Mouse (Mus musculus) forebrain, embryonic 16.5 days (tissue): ENCODE results near the gene Carmil1. TPM values are rescaled to one million over a fixed set of nuclear protein-coding genes. Genes with fewer than 3 reads are reported as not detected.

Source experiments
- ATAC-seq: fragments of 200-750 bp; cut with Nextera tagmentation; 2 replicates; pipeline ENCODE4 v1.8.0; 2017; ENCODE audit warnings: mild to moderate bottlenecking, moderate library complexity
- H3K27ac ChIP-seq: fragments of 300-500 bp; sonication (generic); 2 replicates; pipeline ENCODE4 v1.5.1; 2014; ENCODE audit warnings: low read length, control low read depth
- H3K27me3 ChIP-seq: fragments of 300-500 bp; sonication (generic); replicated peaks from 2 replicates; pipeline ENCODE4 v1.6.1; 2014; ENCODE audit warnings: low read length; ENCODE audit not compliant: control insufficient read depth, insufficient read depth
- H3K36me3 ChIP-seq: fragments of 300-500 bp; sonication (generic); 2 replicates; pipeline ENCODE4 v1.6.1; 2014; ENCODE audit not compliant: control insufficient read depth, insufficient read depth
- H3K4me1 ChIP-seq: fragments of 300-500 bp; sonication (generic); replicated peaks from 2 replicates; pipeline ENCODE4 v1.6.1; 2014; ENCODE audit warnings: low read length; ENCODE audit not compliant: control insufficient read depth, insufficient read depth
- H3K4me2 ChIP-seq: fragments of 300-500 bp; sonication (generic); 2 replicates; pipeline ENCODE4 v1.6.1; 2014; ENCODE audit warnings: mild to moderate bottlenecking, low read length, control low read depth
- H3K4me3 ChIP-seq: fragments of 300-500 bp; sonication (generic); replicated peaks from 2 replicates; pipeline ENCODE4 v1.5.1; 2014; ENCODE audit warnings: mild to moderate bottlenecking, low read length, control low read depth
- H3K9ac ChIP-seq: fragments of 300-500 bp; sonication (generic); replicated peaks from 2 replicates; pipeline ENCODE4 v1.6.1; 2014; ENCODE audit warnings: low read depth, low read length, control low read depth
- H3K9me3 ChIP-seq: fragments of 300-500 bp; sonication (generic); 2 replicates; pipeline ENCODE4 v1.6.1; 2016; ENCODE audit warnings: low read length; ENCODE audit not compliant: control insufficient read depth
- WGBS: fragments of 180-500 bp; shearing (Covaris S2); extraction: QIAGEN DNeasy Blood & Tissue Kit; methylation state at CpG from one replicate; pipeline ENCODE4 v1.1.7; 2014; 5-methylcytosine and 5-hydroxymethylcytosine counted together
- polyA plus RNA-seq: library from polyadenylated mRNA; unstranded; fragments of >200 nt; fragmentation: Nextera tagmentation; extraction: Ambion mirVana; gene quantifications from 2 replicates; pipeline ENCODE4 v1.2.1, GENCODE M21; 2015

Carmil1 gene
- polyA plus RNA-seq, 1 experiment from 2014 or later, result 53.8 TPM

GRCm38 (mm10) chr13:24132866-24133265 is 147.7 kb downstream of the Carmil1 start:
- no peaks in the 10 kb centered on the region for H3K9me3 ChIP-seq
- H3K4me2 ChIP-seq, result no peak overlapping the region
- H3K36me3 ChIP-seq, result no peaks in the 10 kb centered on the region
- WGBS, result 94% methylated on average over 3 of the region's 3 CpGs
- H3K27ac ChIP-seq, result no peak overlapping the region
- H3K27me3 ChIP-seq, result no peaks in the 10 kb centered on the region
- H3K9ac ChIP-seq, result no peak overlapping the region
- H3K4me3 ChIP-seq, result no peak overlapping the region
- 0 out of 2 replicates have a peak, but pooled peaks cover 4% of the 10 kb centered on the region for H3K4me1 ChIP-seq
- ATAC-seq, result no peak

DNA sequence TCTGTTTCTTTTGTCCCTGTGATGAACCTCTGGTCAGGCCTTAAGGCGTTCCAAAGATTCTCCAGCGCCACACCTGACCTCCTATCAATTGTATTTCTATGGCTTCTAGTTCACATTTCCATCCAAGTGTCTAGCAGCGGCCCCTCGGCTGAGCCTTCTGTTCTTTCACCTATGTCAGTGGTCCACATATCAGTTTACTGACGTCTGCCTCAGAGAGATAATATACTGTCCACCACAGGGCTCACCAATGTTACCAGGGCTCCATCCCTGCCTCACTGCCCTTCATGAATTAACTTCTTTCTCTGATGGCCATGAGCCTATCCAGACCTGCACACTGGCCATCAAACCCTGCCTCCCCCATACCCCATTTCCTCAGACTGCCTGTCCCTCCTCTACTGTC is 149.3 kb downstream of the Carmil1 start:
- 0 out of 2 replicates have a peak, but pooled peaks cover 4% of the 10 kb centered on the region for H3K4me1 ChIP-seq
- H3K27ac ChIP-seq, result no peak overlapping the region
- H3K4me3 ChIP-seq, result no peak overlapping the region
- H3K27me3 ChIP-seq, result no peaks in the 10 kb centered on the region
- H3K9ac ChIP-seq, result no peak overlapping the region
- no peak for ATAC-seq
- no peaks in the 10 kb centered on the region for H3K36me3 ChIP-seq
- no peaks in the 10 kb centered on the region for H3K9me3 ChIP-seq
- WGBS, result 97% methylated on average over 5 of the region's 5 CpGs
- no peak overlapping the region for H3K4me2 ChIP-seq

GRCm38 (mm10) chr13:24130741-24131140 is 149.9 kb downstream of the Carmil1 start:
- H3K4me3 ChIP-seq, result no peak overlapping the region
- H3K4me2 ChIP-seq, result no peak overlapping the region
- no peak overlapping the region for H3K9ac ChIP-seq
- ATAC-seq, result no peak
- H3K9me3 ChIP-seq, result no peaks in the 10 kb centered on the region
- no peak overlapping the region for H3K27ac ChIP-seq
- 0 out of 2 replicates have a peak, but pooled peaks cover 2% of the 10 kb centered on the region for H3K4me1 ChIP-seq
- no peaks in the 10 kb centered on the region for H3K36me3 ChIP-seq
- WGBS, result 96% methylated on average over 2 of the region's 2 CpGs
- H3K27me3 ChIP-seq, result no peaks in the 10 kb centered on the region

- no peak overlapping the region for H3K27ac ChIP-seq
- H3K36me3 ChIP-seq, result no peaks in the 10 kb centered on the region
- no peaks in the 10 kb centered on the region for H3K4me1 ChIP-seq
- no peaks in the 10 kb centered on the region for H3K9me3 ChIP-seq
- H3K27me3 ChIP-seq, result no peaks in the 10 kb centered on the region
- no peak overlapping the region for H3K9ac ChIP-seq
- no peak overlapping the region for H3K4me3 ChIP-seq
- no peak for ATAC-seq
- 100% methylated on average over 1 of the region's 1 CpGs for WGBS
- no peak overlapping the region for H3K4me2 ChIP-seq
Measured at GRCm38 (mm10) chr13:24128731-24129130, 151.9 kb downstream of the Carmil1 start.

GRCm38 (mm10) chr13:24125865-24126264 is 154.7 kb downstream of the Carmil1 start:
- ATAC-seq, result no peak
- Histone ChIP-seq H3K9me3 (no peaks in the 10 kb centered on the region), H3K4me1 (no peaks in the 10 kb centered on the region), H3K4me2 (no peak overlapping the region), H3K36me3 (no peaks in the 10 kb centered on the region), H3K9ac (no peak overlapping the region), H3K4me3 (no peak overlapping the region), H3K27me3 (no peaks in the 10 kb centered on the region), H3K27ac (no peak overlapping the region)
- 88% methylated on average over 6 of the region's 6 CpGs for WGBS

- H3K27me3 ChIP-seq, result no peaks in the 10 kb centered on the region
- 67% methylated on average over 7 of the region's 7 CpGs for WGBS
Measured at GRCm38 (mm10) chr13:24117181-24117812, 163.3 kb downstream of the Carmil1 start.

DNA sequence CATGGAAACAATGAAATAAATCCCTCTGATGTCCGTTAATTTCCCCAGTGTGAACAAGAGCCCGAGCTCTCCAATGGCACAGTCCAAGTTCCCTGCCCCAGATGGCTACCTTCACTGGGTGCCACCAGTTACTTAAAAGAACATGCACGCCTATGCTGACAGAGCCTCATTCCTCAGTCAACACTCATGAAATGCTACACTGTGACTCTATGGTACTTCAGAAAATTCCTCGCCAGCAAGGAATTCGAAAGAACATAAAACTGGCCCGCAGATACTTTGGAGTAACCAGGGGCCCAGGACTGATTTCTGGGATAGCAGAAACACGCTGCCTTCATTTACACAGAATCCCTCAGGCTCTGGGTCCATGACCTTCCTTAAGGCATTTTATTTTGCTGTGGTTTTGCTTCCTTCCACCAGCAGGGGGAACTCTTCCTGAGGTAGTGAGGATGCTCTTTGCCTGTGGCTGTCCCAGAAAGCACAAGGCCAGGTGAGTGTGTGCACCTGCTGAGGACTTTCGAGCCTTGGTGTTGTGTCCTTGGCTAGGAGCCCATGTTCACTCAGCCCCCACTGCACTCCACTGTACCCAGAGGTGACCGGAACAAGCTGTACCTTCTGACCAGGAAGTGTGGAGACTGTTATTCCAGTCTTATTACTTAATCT is 167.8 kb downstream of the Carmil1 start:
- Histone ChIP-seq H3K4me1 (peaks cover 12% of the 10 kb centered on the region), H3K9me3 (no peaks in the 10 kb centered on the region), H3K4me3 (no peak overlapping the region), H3K9ac (no peak overlapping the region), H3K27me3 (no peaks in the 10 kb centered on the region), H3K36me3 (no peaks in the 10 kb centered on the region), H3K4me2 (no peak overlapping the region), H3K27ac (no peak overlapping the region)
- 74% methylated on average over 9 of the region's 9 CpGs for WGBS
- ATAC-seq, result 0 out of 2 replicates have a peak, but pooled peaks have one; percentile 8

More at GRCm38 (mm10) chr13:24117181-24117812, 163.3 kb downstream of the Carmil1 start:
- H3K9ac ChIP-seq, result no peak overlapping the region
- peak; percentile 31; the same call in 1 of the 2 replicates for ATAC-seq
- peaks cover 4% of the 10 kb centered on the region for H3K4me1 ChIP-seq
- no peak overlapping the region for H3K27ac ChIP-seq
- no peaks in the 10 kb centered on the region for H3K9me3 ChIP-seq
- no peaks in the 10 kb centered on the region for H3K36me3 ChIP-seq
- no peak overlapping the region for H3K4me3 ChIP-seq
- H3K4me2 ChIP-seq, result no peak overlapping the region

DNA sequence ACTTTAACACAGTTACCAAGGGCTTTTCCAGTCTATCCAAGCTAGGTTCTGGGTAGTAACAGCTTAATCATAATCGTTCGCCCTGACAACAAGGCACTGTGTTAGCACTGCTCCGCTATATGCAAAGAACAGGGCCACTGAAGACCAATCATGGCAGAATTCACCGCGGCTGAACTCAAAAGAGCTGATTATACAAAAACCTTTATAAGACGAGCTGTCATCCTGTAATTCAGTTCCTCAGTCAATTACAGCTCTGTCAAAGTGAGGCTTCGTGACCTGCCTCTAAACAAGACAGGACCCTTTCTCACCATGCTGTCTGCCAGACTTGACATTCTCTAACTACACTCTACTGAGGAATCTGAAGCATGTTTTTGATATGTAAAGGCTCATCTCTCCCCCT is 170.3 kb downstream of the Carmil1 start:
- no peak overlapping the region for H3K9ac ChIP-seq
- peak; percentile 65 for ATAC-seq
- WGBS, result 27% methylated on average over 7 of the region's 7 CpGs
- H3K4me2 ChIP-seq, result no peak overlapping the region
- H3K4me3 ChIP-seq, result no peak overlapping the region
- no peaks in the 10 kb centered on the region for H3K27me3 ChIP-seq
- H3K9me3 ChIP-seq, result no peaks in the 10 kb centered on the region
- no peak overlapping the region for H3K27ac ChIP-seq
- peaks cover 16% of the 10 kb centered on the region for H3K4me1 ChIP-seq
- H3K36me3 ChIP-seq, result no peaks in the 10 kb centered on the region

DNA sequence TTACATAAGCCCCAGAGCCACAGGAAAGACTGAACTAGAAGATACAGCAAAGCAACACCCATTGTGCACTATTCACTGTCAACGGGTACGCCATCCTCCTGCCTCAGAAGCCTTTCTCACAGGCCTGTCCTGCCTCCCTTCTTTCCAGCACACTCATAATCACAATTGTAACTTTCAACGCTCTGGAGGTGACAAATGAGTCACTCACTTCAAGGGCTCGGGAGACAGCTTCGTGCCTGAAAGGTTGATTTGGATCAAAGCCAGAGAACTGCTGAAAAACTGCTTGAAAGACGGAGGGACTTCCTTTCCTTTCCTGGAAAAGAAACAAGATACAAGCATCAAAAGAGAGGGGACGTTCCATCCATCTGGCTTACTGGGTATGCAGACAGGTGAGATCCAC is 172.3 kb downstream of the Carmil1 start:
- Histone ChIP-seq H3K27me3 (no peaks in the 10 kb centered on the region), H3K27ac (no peak overlapping the region), H3K4me2 (no peak overlapping the region), H3K4me1 (peaks cover 21% of the 10 kb centered on the region), H3K9ac (no peak overlapping the region), H3K36me3 (no peaks in the 10 kb centered on the region; the same call in 1 of the 2 replicates), H3K4me3 (no peak overlapping the region), H3K9me3 (no peaks in the 10 kb centered on the region)
- WGBS, result 13% methylated on average over 7 of the region's 7 CpGs
- ATAC-seq, result no peak
